Mouse (Mus musculus): Measurements from ENCODE around the gene Tprn.

Gene Tprn

DNA sequence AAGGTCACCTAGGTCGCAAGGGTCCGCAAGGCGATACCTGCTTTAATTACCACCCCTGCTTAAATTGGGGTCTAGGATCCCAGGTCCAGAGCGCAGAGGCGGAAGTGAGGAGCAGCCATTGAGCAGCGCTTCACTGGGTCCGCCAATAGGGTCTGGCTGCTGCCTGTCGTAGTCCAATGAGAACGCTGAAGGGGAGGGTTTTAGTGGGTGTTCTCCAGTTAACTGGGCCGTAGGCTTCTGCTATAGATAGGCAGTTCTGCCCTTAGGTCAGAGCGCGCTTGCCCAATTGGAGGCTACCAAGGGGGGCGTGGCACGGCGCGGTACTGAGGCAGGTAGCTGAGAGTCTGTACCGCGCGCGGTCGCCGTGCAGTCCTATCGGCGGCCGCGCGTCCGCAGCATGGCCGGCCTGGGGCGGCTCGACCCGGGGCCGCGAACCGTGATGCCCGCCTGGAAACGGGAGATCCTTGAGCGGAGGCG, at the start of gene Tprn:
Tprn (plus strand) TSS at position 328 of the 477 bp plus-strand sequence.
- DNase-seq: peak; percentile 98

- no peak for DNase-seq
These were observed 49.1 kb upstream of the Tprn start for GRCm38 (mm10) chr2:25213266-25213865.

GRCm38 (mm10) chr2:25214444-25214843, 48.0 kb upstream of the Tprn start, which contains the start of gene Stpg3:
Stpg3 (minus strand) TSS chr2:25214637.
- no peak for DNase-seq

DNA sequence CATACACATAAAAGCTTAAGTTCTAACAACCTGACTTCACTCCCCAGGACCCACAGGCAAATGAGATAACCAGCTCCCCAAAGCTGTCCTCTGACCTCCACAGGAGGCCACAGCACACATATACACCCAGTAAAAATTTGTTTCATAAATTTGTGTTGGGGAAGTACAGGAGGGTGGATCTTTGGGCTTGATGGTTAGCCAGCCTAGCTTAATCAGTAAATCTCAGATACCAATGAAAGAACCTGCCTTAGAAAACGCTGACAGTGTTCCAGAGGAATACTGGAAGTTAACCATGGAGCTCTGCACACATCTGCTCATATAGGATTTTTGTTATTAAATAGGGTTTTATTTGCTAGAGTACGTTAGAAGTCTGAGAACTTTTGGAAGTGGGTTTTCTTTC, 44.8 kb upstream of the Tprn start:
- DNase-seq: no peak

DNA sequence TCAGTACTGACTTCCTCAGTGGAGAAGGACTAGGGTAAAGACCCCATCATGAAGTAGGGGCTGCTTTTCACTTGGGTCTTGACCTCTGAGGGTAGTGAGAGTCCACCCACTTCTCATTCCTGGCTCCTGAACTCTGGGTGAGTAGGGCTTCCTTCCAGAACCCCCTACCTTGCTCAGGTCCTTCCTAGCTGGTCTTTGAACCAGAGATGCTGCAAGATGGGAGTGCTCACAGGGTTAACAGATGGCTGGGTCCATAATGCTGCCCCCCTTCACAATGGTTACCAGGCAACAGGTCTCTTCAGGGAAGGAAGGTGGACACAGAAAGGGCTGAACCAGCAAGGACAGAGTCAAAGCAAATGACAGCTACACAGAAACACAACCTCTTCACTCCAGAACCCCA, 44.0 kb upstream of the Tprn start, which contains the start of gene Fam166a:
Fam166a (plus strand) TSS at position 301 of the 400 bp plus-strand sequence.
- DNase-seq: no peak

DNA sequence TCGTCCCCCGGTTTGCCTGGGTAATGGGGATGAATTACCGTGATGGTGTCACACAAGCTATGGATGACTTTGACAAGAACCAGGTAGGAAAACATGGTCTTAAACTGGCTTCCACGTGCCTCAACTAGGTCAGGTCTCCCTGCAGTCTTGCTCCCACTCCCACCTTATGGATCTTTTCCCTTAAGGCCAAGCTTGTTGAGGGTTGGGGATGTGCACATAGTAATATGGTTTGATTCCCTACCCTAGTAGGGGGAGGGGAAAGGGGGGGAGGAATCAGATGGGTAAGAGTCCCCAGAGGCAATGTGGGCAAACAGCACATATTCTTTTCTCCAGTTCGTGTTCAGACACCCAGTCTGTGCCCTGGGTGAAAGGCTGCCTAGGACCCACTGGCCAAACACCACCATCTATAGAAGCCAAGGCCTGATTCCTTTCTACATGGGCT, 41.1 kb upstream of the Tprn start:
- DNase-seq: no peak

- peak; percentile 83 for DNase-seq
These were observed 38.5 kb upstream of the Tprn start for GRCm38 (mm10) chr2:25223681-25224491.

DNA sequence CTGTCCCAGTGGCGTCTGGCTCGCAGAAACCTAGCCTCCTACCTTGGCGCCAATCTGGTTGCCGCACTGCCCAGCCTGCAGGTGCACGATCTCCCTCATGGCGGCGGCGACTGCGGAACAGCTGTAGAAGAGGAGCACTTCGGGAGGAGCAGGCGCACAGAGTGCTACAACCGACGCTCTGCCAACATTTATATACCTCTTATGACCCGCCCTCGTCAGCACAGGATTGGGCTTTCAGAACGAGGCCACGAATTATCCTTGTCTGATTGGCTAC, 38.0 kb upstream of the Tprn start, which contains the start of gene Tubb4b:
Tubb4b (minus strand) TSS at position 211 of the 274 bp plus-strand sequence.
- no peak for DNase-seq

DNA sequence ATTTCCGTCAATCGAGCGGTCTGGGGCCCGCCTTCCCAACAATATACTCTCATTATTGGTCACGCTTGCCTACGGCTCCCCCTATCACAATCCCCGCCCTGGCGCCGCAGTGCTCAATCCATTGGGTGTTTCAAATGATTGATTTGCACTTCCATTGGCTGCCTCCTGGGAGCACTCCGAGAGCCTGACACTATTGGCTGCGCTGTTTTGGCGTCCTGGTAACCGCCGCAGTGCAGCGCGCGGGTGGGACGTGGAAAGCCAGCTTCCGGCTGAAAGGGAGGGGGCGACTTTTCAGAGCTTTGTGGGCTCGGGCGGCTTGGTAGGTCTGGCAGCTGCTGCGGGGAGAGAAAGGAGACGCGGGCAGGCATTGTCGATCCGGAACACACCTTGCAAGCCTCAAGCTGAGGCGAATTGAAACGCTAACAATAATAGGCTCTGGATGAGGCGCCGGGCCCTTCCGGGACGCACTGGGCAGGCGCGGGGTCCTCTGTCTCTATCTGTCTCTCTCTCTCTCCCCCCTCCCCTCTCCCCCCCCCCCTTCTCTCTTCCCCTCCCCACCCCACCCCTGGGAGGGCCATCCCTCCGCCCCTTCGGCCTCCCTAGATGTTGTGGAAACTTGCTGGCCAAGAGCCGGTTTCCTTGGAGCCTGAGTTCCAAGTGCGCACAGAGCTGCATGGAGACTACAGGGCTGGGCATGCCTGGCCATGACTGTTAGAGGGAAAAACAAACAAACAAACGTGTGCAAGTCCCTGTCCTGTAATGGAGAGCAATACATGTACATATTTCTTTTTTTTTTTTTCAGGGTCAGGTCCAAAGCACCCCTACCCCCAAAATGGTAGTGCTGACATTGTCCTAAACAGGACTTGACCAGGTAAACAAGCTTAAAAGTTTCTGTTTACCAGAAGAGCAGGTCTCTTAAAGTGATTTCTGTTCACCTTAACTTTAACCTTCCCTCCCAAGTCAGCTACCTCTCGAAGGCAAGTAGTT, 37.4 kb upstream of the Tprn start:
- DNase-seq: peak; percentile 100

DNA sequence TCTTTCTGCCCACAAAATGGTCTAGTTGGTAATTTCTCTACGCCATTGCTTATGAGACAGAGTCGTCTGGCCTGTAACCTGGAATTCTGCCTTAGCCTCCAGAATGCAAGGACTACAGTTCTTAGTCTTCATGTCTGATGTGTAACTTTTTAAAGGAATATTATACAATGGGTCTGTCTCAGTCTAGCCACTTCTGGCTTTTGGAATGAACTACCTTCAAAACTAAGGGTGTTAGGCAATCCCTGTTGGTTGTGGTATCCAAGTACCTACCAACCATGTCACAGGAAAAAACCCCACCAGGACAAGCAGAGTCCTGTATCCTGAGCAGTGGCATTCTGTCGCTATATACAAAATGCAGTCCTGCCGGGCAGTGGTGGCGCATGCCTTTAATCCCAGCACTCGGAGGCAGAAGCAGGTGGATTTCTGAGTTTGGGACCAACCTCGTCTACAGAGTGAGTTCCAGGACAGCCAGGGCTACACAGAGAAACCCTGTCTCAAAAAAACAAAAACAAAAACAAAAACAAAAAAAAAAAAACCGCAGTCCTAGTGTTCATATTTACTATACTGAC, 36.5 kb upstream of the Tprn start:
- no peak for DNase-seq

GRCm38 (mm10) chr2:25226864-25227263, 35.6 kb upstream of the Tprn start:
- peak; percentile 83 for DNase-seq

GRCm38 (mm10) chr2:25227406-25227805, 35.0 kb upstream of the Tprn start:
- DNase-seq: no peak

DNA sequence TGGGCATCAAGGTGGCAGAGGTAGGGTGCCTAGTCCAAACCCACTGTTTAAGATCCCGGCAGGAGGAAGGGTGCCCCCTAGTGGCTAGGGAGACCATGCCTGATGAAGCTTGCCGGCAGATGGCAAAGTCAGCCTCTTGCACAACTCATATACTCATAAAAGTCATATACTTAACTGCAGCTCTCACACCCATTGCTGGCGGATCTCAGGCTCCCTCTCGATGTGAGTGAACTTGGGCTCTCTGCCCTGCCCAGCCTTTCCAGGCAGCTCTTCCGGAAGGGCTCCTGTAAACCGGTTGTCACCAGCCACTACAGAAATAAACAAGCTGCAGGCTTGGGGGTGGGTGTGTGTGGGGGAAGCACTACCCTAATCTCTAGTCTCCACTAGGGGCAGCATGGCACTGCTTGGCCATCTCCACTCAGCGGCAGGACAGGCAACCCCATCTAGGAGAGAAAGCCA, 34.0 kb upstream of the Tprn start:
- peak; percentile 90 for DNase-seq

DNA sequence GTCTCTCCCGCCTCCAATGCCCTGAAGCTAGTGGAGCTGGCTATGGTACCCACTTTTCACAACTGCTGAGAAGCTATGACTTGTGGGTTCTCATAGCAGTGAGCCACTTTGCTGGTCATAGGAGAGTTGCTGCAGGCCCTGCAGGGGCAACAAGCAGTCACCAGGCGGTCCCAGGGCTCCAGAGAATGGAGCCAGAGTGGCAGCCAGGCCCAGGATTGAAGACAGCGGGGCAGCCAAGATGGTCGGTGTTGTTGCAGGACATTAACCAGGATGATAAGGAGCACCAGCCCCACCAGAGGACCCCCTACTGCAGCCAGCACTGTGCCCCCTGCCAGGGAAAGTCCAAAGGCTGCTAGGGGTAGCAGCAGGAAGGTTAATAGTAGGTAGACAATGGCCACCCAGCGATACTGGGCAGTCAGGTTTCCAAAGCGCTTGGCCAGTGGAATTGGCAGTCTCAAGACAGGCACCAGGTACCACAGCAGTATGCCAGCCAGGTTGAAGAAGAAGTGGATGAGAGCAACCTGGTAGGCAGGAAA, 33.4 kb upstream of the Tprn start:
- no peak for DNase-seq

GRCm38 (mm10) chr2:25229582-25229981, 32.8 kb upstream of the Tprn start:
- no peak for DNase-seq

GRCm38 (mm10) chr2:25230581-25230980, 31.8 kb upstream of the Tprn start:
- no peak for DNase-seq

- no peak for DNase-seq
These were observed 31.4 kb upstream of the Tprn start for GRCm38 (mm10) chr2:25231038-25231437.

GRCm38 (mm10) chr2:25233421-25233820, 29.0 kb upstream of the Tprn start:
- no peak for DNase-seq

DNA sequence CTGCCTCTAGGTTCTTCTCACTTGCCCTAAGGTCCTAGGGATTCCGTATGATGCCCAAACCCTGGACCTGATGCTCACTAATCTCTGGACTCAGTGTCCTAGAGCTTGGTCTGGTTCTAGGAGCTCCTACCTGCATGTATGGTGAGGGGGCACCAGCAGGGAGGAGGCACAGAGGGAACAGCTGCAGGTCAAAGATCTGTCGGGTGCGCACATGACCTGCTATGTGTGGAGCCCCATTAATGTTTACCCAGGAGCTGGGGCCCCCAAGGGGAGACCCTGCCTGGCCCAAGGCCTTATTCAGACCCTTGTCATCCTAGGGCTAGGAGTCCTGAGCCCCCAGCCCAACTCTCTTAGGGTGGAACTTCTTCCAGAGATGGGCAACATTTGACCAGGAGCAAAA, 28.4 kb upstream of the Tprn start, which contains the start of gene Slc34a3:
Slc34a3 (minus strand) TSS at position 315 of the 400 bp plus-strand sequence.
- no peak for DNase-seq

DNA sequence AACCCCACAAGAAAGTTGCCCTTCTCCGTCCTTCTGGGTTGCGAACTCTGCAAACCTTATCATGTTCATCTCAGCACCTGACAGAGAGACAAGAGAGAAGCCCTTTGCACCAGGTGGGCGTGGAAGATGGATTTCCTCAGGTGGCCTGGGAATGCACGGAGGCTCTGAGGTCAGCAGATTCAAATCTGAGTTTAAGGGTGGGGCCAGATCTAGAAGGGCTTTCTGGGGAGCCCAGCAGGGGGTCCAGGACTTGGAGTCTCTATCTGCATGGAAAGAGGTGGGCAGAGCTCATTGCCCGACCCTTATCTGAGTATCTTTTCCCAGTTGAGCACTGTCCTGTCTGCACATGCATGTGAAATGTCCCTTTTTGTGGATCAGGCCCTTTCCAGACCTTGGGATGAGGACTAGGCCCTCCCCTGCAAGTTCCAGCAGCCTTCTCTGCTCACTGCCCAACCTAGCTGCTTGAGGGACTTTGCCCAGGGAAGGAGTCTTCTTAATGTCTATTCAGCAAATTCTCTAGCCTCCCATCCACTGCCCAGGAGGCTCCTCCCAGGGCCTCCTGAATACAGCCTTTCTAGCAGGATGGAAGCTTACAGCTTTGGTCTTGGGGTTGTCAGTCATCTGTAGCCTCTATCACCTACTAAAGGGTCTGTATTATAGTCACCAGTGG, 27.7 kb upstream of the Tprn start:
- no peak for DNase-seq

- DNase-seq: no peak
These were observed 25.8 kb upstream of the Tprn start, which contains the start of gene Rnf224 for GRCm38 (mm10) chr2:25236614-25237013. Rnf224 (minus strand) TSS chr2:25236787.

Data from layer of hippocampus, adult 9-11 months (tissue).